Mouse (Mus musculus): ENCODE data around the gene Odc1. TPM values are rescaled to one million over a fixed set of nuclear protein-coding genes. Genes with fewer than 3 reads are reported as not detected.

The Odc1 gene
- polyA plus RNA-seq, 1 experiment from 2014 or later = 385 TPM

Other genes with a start within 250 kb of the Odc1 start
- gene Atp6v1c2, start 215.4 kb upstream of the Odc1 start, polyA plus RNA-seq (2016; fragmentation: Nextera tagmentation; extraction: Ambion mirVana) = 0.29 and 0.46 TPM in 2 replicates
- 44.1 and 45.1 TPM in 2 replicates for gene Nol10, start 196.3 kb upstream of the Odc1 start, polyA plus RNA-seq (2016; fragmentation: Nextera tagmentation; extraction: Ambion mirVana)
- gene Hpcal1, start 146.1 kb downstream of the Odc1 start, polyA plus RNA-seq (2016; fragmentation: Nextera tagmentation; extraction: Ambion mirVana) = 36.7 and 36.8 TPM in 2 replicates